ENCODE assay signal across 16 mouse cellular contexts in the genomic region with DNA sequence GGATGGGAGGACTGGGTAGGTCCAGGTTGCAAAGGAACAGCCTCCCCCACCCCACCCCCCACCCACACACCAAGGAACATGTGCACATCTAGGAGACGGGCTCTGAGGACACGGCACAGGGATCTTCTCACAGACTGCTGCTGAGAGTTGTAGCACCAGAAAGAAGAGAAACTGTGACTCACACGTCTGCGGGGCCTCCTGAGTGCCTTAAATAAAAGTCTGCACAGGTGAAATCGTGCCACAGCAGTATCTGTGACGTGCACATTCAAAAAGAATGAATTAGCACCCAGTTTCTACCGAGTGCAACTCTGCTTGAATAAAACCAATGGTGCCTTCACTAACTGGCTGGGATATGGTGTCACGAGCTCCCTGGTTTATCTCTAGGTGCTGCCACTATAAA.
"Had no signal": no experiment of that assay in that cellular context is flagged by ENCODE, and none has a peak within 500 bp of the region (broad histone marks: within the 10 kb centered on the region; RNA-seq: fewer than 3 reads in every experiment).

No protein-coding gene starts in this region.

- H3K4me1 ChIP-seq: liver, embryonic 12.5 days; megakaryocyte, embryonic 14.5 days had no signal

- ATAC-seq: liver, embryonic 12.5 days; midbrain, embryonic 16.5 days had no signal

- DNase-seq: kidney, adult 18-20 months; kidney, postnatal 10 days; kidney, postnatal 4 days; lung, embryonic 14.5 days; lung, postnatal 10 days; lung, postnatal 4 days; right cerebral cortex, postnatal 14 days; spleen, adult 18-20 months; thymus, adult 2 months; thymus, postnatal 25 days had no signal

- H3K4me3 ChIP-seq: layer of hippocampus, adult 2 months; limb, embryonic 15.5 days; liver, embryonic 12.5 days; megakaryocyte, embryonic 14.5 days had no signal

- H3K27me3 ChIP-seq: liver, embryonic 12.5 days; megakaryocyte, embryonic 14.5 days had no signal

- H3K36me3 ChIP-seq: limb, embryonic 15.5 days; liver, embryonic 12.5 days had no signal

- H3K4me2 ChIP-seq: limb, embryonic 15.5 days; liver, embryonic 12.5 days; lung, embryonic 14.5 days; midbrain, embryonic 11.5 days had no signal

- H3K9ac ChIP-seq: limb, embryonic 15.5 days; liver, embryonic 12.5 days; lung, embryonic 14.5 days had no signal

- H3K27ac ChIP-seq: layer of hippocampus, adult 2 months; limb, embryonic 15.5 days; liver, embryonic 12.5 days had no signal

- H3K9me3 ChIP-seq: limb, embryonic 15.5 days; liver, embryonic 12.5 days had no signal
